Mouse (Mus musculus): ENCODE data around the gene Gcnt3. TPM values are rescaled to one million over a fixed set of nuclear protein-coding genes. Genes with fewer than 3 reads are reported as not detected.

The Gcnt3 gene
- polyA plus RNA-seq, 2 experiments, result not detected

GRCm38 (mm10) chr9:69989303-69990121 lies 48.4 kb downstream of the Gcnt3 start, which contains the start of gene Bnip2:
Gene Bnip2 (plus strand): TSS chr9:69989466.
- H3K27me3 ChIP-seq (ENCODE audit: control insufficient read depth, insufficient read depth, low read length), result no peaks in the 10 kb centered on the region
- under 1% methylated on average over 75 of the region's 76 CpGs for WGBS (ENCODE audit: insufficient replicate concordance)
- no peak for TF ChIP-seq EP300 (IDR thresholded peaks at IDR 0.05; ENCODE audit: low read depth)
- peak; percentile 38; the same call in 1 of the 2 replicates for TF ChIP-seq CTCF (IDR thresholded peaks at IDR 0.05; ENCODE audit: low read depth)
- peak within 1 kb of the TSS; percentile 83 for H3K27ac ChIP-seq
- peak within 1 kb of the TSS; percentile 75 for H3K4me2 ChIP-seq (ENCODE audit: low read depth)
- DNase-seq (ENCODE audit: low read depth in 3 of 3, low spot score in 3 of 3) (peak; percentile 84), ATAC-seq (ENCODE audit: insufficient read depth) (peak; percentile 90)
- no peaks in the 10 kb centered on the region for H3K9me3 ChIP-seq (ENCODE audit: control insufficient read depth, low read length)
- H3K4me3 ChIP-seq (ENCODE audit: insufficient read depth in 1 of 2, low read depth in 2 of 2, low read length in 2 of 2), result peak within 1 kb of the TSS; percentile 75 to 99
- no peaks in the 10 kb centered on the region for H3K36me3 ChIP-seq (replicated peaks; ENCODE audit: control insufficient read depth, insufficient read depth, low read depth)
- peak within 1 kb of the TSS; percentile 98 for H3K9ac ChIP-seq (replicated peaks)
- H3K4me1 ChIP-seq (replicated peaks; ENCODE audit: control insufficient read depth in 2 of 2, insufficient read depth in 2 of 2, low read length in 1 of 2), result peaks cover 22 to 32% of the 10 kb centered on the region in 2 experiments

- 21% methylated on average over 16 of the region's 16 CpGs for WGBS (ENCODE audit: insufficient replicate concordance)
- ATAC-seq (ENCODE audit: insufficient read depth), result peak; percentile 12; the same call in 1 of the 2 replicates
These were observed 49.1 kb downstream of the Gcnt3 start for GRCm38 (mm10) chr9:69988706-69989302.

GRCm38 (mm10) chr9:69987579-69987978 lies 50.3 kb downstream of the Gcnt3 start:
- TF ChIP-seq CTCF (IDR thresholded peaks at IDR 0.05; ENCODE audit: low read depth), result peak; percentile 56; the same call in 1 of the 2 replicates
- TF ChIP-seq EP300 (IDR thresholded peaks at IDR 0.05; ENCODE audit: low read depth), result no peak
- DNase-seq (ENCODE audit: low read depth in 3 of 3, low spot score in 3 of 3) (no peak), ATAC-seq (ENCODE audit: insufficient read depth) (no peak)
- Histone ChIP-seq H3K9me3 (ENCODE audit: control insufficient read depth, low read length) (no peaks in the 10 kb centered on the region), H3K4me3 (ENCODE audit: insufficient read depth in 1 of 2, low read depth in 2 of 2, low read length in 2 of 2) (no peak overlapping the region), H3K36me3 (replicated peaks; ENCODE audit: control insufficient read depth, insufficient read depth, low read depth) (no peaks in the 10 kb centered on the region), H3K27ac (no peak overlapping the region), H3K4me2 (ENCODE audit: low read depth) (no peak overlapping the region), H3K27me3 (ENCODE audit: control insufficient read depth, insufficient read depth, low read length) (no peaks in the 10 kb centered on the region), H3K4me1 (replicated peaks; ENCODE audit: control insufficient read depth in 2 of 2, insufficient read depth in 2 of 2, low read length in 1 of 2) (peaks cover 16 to 26% of the 10 kb centered on the region in 2 experiments), H3K9ac (replicated peaks) (no peak overlapping the region)
- 2% methylated on average over 3 of the region's 3 CpGs for WGBS (ENCODE audit: insufficient replicate concordance)

More at GRCm38 (mm10) chr9:69988706-69989302, 49.1 kb downstream of the Gcnt3 start:
- Histone ChIP-seq H3K4me3 (ENCODE audit: insufficient read depth in 1 of 2, low read depth in 2 of 2, low read length in 2 of 2) (peak overlapping the region; percentile 75 to 99), H3K4me1 (replicated peaks; ENCODE audit: control insufficient read depth in 2 of 2, insufficient read depth in 2 of 2, low read length in 1 of 2) (peaks cover 22 to 32% of the 10 kb centered on the region in 2 experiments), H3K27me3 (ENCODE audit: control insufficient read depth, insufficient read depth, low read length) (no peaks in the 10 kb centered on the region), H3K9me3 (ENCODE audit: control insufficient read depth, low read length) (no peaks in the 10 kb centered on the region), H3K27ac (peak overlapping the region; percentile 83; the same call in 1 of the 2 replicates), H3K36me3 (replicated peaks; ENCODE audit: control insufficient read depth, insufficient read depth, low read depth) (no peaks in the 10 kb centered on the region), H3K4me2 (ENCODE audit: low read depth) (peak overlapping the region; percentile 75), H3K9ac (replicated peaks) (peak overlapping the region; percentile 98)
- no peak for DNase-seq (ENCODE audit: low read depth in 3 of 3, low spot score in 3 of 3)
- no peak for TF ChIP-seq EP300 (IDR thresholded peaks at IDR 0.05; ENCODE audit: low read depth)
- TF ChIP-seq CTCF (IDR thresholded peaks at IDR 0.05; ENCODE audit: low read depth), result no peak

DNA sequence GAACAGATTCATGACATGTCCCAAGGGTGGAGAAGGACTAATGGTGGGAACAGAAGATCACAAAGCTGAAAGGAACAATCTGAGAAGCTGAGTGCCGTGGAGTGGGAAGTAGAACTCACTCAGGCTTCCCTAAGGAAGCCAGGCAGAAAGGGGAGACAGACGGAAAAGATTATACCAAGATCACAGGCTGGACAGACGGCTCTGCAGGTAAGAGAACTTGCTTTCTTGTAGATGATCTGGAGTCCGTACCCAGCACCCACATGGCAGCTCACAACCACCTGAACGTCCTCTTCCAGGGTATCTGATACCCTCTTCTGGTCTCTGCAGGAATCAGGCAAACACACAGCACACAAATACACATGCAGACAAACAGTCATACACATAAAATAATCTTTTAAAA lies 51.3 kb downstream of the Gcnt3 start:
- TF ChIP-seq EP300 (IDR thresholded peaks at IDR 0.05; ENCODE audit: low read depth), result no peak
- no peak for TF ChIP-seq CTCF (IDR thresholded peaks at IDR 0.05; ENCODE audit: low read depth)
- no peak for ATAC-seq (ENCODE audit: insufficient read depth)
- Histone ChIP-seq H3K27ac (no peak overlapping the region), H3K9me3 (ENCODE audit: control insufficient read depth, low read length) (no peaks in the 10 kb centered on the region), H3K9ac (replicated peaks) (no peak overlapping the region), H3K4me3 (ENCODE audit: insufficient read depth in 1 of 2, low read depth in 2 of 2, low read length in 2 of 2) (no peak overlapping the region), H3K27me3 (ENCODE audit: control insufficient read depth, insufficient read depth, low read length) (no peaks in the 10 kb centered on the region), H3K4me1 (replicated peaks; ENCODE audit: control insufficient read depth in 2 of 2, insufficient read depth in 2 of 2, low read length in 1 of 2) (peaks cover 10 to 16% of the 10 kb centered on the region in 2 experiments), H3K36me3 (replicated peaks; ENCODE audit: control insufficient read depth, insufficient read depth, low read depth) (no peaks in the 10 kb centered on the region), H3K4me2 (ENCODE audit: low read depth) (no peak overlapping the region)
- no peak for DNase-seq (ENCODE audit: low read depth in 3 of 3, low spot score in 3 of 3)
- 57% methylated on average over 5 of the region's 5 CpGs for WGBS (ENCODE audit: insufficient replicate concordance)

DNA sequence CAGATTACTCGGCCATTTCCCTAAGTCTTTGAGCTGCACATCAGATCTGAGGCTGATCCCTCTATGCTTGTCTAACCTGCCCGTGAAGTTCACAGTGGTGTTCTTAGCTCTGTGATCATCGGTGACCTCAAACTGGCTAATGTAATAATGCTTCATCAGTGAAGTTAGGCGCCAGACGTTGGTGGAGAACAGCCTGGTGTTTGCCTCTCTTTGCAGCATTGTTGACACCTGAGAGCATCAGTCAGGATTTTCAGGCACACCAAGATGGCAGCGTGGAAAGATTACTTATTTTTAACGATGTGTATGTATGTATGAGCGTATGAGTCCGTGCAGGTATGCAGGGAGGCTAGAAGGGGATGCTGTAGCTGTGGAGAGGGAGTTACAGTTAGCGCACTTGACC lies 51.8 kb downstream of the Gcnt3 start:
- Histone ChIP-seq H3K36me3 (replicated peaks; ENCODE audit: control insufficient read depth, insufficient read depth, low read depth) (no peaks in the 10 kb centered on the region), H3K4me3 (ENCODE audit: insufficient read depth in 1 of 2, low read depth in 2 of 2, low read length in 2 of 2) (no peak overlapping the region), H3K27ac (no peak overlapping the region), H3K4me2 (ENCODE audit: low read depth) (no peak overlapping the region), H3K27me3 (ENCODE audit: control insufficient read depth, insufficient read depth, low read length) (no peaks in the 10 kb centered on the region), H3K4me1 (replicated peaks; ENCODE audit: control insufficient read depth in 2 of 2, insufficient read depth in 2 of 2, low read length in 1 of 2) (peaks cover 6 to 12% of the 10 kb centered on the region in 2 experiments), H3K9me3 (ENCODE audit: control insufficient read depth, low read length) (no peaks in the 10 kb centered on the region), H3K9ac (replicated peaks) (no peak overlapping the region)
- WGBS (ENCODE audit: insufficient replicate concordance), result 67% methylated on average over 10 of the region's 10 CpGs
- ATAC-seq (ENCODE audit: insufficient read depth) (no peak), DNase-seq (ENCODE audit: low read depth in 3 of 3, low spot score in 3 of 3) (no peak)
- TF ChIP-seq CTCF (IDR thresholded peaks at IDR 0.05; ENCODE audit: low read depth), result no peak
- TF ChIP-seq EP300 (IDR thresholded peaks at IDR 0.05; ENCODE audit: low read depth), result no peak

All from liver, embryonic 14.5 days (tissue).